Mouse (Mus musculus) adrenal gland, postnatal 14 days (tissue): ENCODE data around the gene Jmjd8. TPM values are rescaled to one million over a fixed set of nuclear protein-coding genes. Genes with fewer than 3 reads are reported as not detected.
A peak's percentile ranks its signal among the peaks of the same experiment; 100 is the strongest.

Experiments used
- DNase-seq: peaks from one replicate; pipeline ENCODE4 v3.0.0; 2021; ENCODE audit warnings: mixed read lengths
- microRNA-seq, 2 experiments: library from miRNA; unstranded; fragments of <30 nt; microRNA quantifications; one replicate each; pipeline ENCODE4 v1.2.0; 2021
- total RNA-seq: library from RNA; stranded (reverse); gene quantifications from 2 replicates; pipeline ENCODE4 v1.2.3, GENCODE M21; 2021

Gene Jmjd8
- total RNA-seq, 1 experiment from 2014 or later, result 71.0 TPM

DNA sequence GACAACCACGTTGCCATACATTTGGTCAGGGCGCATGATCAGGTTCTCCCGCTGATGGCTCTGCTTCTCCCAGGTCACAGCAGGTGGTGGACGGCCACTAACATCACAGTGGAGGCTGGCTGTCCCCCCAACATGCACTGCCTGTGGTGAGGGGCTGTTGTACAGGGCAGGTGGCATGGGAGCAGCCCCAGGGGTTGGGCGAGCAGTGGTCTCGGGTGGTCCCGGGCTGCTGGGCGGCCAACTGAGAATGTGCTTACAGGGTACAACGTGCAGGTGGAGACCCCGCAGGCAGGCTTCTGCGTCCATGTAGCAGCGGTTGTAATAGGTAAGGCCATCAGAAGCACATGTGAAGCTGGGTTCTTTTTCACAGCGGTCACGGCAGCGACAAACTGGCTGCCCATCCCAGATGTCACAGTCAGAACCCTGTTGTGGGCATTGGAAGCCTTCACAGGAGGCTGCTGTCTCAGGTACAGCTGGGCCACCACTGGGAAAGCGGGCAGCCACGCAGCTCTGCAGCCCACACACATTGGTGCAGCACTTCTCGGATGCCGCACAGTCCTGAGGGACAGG, 50.0 kb downstream of the Jmjd8 start:
- DNase-seq, result no peak

DNA sequence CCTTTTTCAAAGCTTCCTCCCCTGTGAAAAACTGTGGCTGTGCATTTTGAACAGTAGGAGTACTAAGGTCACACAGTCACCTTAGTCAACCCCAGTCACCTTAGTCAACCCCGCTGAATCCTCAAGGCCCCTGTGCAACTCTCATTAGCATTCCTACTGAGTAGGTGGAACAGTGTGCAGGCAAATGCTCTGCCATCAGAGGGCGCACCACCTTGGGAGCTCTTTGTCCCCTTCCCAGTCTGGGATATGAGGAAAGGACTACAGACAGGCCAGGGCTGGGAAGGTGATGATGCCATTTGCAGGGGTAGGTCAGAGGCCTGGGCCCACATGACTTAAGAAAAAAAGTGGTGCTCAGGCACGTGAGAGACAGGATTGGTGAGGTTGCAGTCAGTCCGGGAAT, 50.6 kb downstream of the Jmjd8 start:
- DNase-seq, result peak; percentile 78

DNA sequence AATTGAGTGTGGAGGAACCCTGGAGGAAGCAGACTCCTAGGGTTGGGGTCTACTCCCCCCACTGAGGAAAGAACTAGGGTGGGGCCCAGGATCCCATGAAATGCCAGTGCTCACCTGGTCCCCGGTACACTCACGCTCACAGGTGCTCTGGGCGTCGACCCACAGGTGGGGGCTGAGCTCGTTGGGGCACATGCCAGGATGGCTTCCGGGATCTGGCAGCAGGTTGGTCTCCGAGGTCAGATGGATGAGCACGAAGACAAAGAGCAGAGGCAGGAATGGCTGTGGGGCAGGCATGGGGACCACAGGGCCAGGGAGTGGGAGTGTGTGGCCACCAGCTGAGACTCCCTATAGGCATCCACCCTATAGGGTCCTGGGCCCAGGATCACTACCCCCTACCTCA, 51.1 kb downstream of the Jmjd8 start:
- DNase-seq, result no peak

DNA sequence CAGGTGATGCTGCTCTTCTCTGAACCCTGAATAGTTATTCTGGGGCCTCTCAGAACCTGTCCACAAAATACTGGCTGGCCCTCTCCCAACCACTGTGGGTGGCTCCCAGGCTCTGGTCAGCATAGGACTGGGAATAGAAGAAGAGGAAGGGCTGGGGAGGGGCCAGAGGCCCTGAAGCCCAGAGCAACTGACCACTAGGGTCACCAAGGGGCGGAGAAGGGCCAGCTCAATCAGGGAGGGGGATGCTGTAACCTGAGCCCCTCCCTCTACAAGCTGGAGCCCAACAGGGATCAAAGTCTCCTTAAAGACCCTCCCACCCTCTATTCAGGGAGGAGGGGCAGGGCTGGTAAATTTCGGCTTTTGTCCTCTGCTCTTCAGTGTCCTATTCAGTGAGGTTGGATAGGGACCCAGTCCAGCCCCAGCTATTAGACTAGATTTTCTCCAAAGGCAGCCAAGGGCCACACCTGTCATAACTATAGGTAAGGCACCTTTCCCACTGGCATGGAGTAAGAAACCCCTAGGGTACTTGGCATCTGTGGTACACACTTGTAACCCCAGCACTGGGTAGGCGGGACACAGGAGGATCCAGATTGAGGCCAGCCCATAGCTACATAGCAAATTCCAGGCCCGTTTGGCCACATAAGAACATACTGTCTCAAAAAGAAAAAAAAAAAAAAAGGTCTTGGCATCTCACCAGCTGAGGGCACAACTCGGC, 51.7 kb downstream of the Jmjd8 start, which contains the start of gene Wfikkn1:
Gene Wfikkn1 (minus strand): TSS at position 663 of the 715 bp plus-strand sequence.
- no peak for DNase-seq

DNA sequence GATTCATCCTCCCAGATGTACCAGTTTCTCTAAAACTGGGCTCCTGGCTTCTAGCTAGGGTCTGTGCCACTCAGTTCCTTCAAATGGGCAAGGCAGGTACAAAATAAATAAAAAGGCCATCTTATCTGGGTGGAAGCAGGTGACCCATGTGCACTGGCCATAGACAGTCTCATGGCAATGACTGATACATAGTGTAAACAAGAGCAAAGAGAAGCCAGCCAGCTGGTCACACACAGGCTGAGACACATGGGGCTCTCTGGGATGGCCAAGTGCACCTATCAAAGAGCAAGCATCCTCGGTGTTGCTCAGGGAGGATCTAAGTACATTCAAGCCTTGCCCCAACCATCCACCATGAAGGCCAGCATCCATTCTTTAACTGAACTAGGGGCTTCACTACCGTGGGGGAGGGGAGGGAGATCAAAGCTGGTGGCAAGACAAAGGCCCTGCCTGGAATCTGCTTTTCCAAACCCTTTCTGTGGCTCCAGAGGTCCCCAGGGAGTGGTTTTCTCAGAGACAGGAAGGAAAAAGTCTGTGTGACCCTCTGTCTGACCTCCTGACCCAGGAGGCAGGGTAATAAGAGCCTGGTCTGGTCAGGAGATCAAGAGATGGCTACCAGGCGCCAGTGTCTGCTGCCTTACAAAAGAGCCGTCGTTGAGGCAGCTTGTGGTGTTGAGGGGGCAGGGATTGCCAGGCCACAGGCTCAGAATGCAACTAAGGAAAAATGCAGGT, 52.4 kb downstream of the Jmjd8 start:
- DNase-seq, result no peak

Small RNAs within 50 kb of the gene (microRNA-seq; reads per million reads assigned to microRNA genes)
- 2.1 to 2.3 reads per million in 2 experiments for gene Mir3082
- gene Mir6966, result 0.76 to 1.7 reads per million in 2 experiments

Other genes with a start within 250 kb of the Jmjd8 start
- 40.2 and 40.6 TPM in 2 replicates for gene Lmf1, start 249.8 kb upstream of the Jmjd8 start, total RNA-seq
- gene Gng13, start 111.7 kb upstream of the Jmjd8 start, total RNA-seq, result not detected in 2 replicates
- gene Chtf18, start 101.4 kb upstream of the Jmjd8 start, total RNA-seq, result 4.4 and 5.0 TPM in 2 replicates
- gene Rpusd1, start 101.2 kb upstream of the Jmjd8 start, total RNA-seq, result 9.9 and 10.7 TPM in 2 replicates
- gene Mslnl, start 92.8 kb upstream of the Jmjd8 start, total RNA-seq, result not detected in 2 replicates
- gene Msln, start 74.5 kb upstream of the Jmjd8 start, total RNA-seq, result 13.0 and 14.3 TPM in 2 replicates
- gene Narfl, start 55.1 kb upstream of the Jmjd8 start, total RNA-seq, result 30.6 and 35.3 TPM in 2 replicates
- gene Haghl, start 43.2 kb upstream of the Jmjd8 start, total RNA-seq, result 21.8 and 27.2 TPM in 2 replicates
- gene Ccdc78, start 42.3 kb upstream of the Jmjd8 start, total RNA-seq, result not detected in 2 replicates
- gene Fam173a, start 36.0 kb upstream of the Jmjd8 start, total RNA-seq, result 55.4 and 60.2 TPM in 2 replicates
- gene AC134908.4, start 33.2 kb upstream of the Jmjd8 start, total RNA-seq, result not detected in 2 replicates
- gene Metrn, start 31.7 kb upstream of the Jmjd8 start, total RNA-seq, result 24.7 and 27.3 TPM in 2 replicates
- 18.8 and 24.9 TPM in 2 replicates for gene Fbxl16, start 19.8 kb upstream of the Jmjd8 start, total RNA-seq
- 17.4 and 19.5 TPM in 2 replicates for gene Wdr24, start 5.2 kb upstream of the Jmjd8 start, total RNA-seq
- 149 and 160 TPM in 2 replicates for gene Stub1, start 4.5 kb downstream of the Jmjd8 start, total RNA-seq
- gene Rhbdl1, start 8.4 kb downstream of the Jmjd8 start, total RNA-seq, result 12.9 and 14.9 TPM in 2 replicates
- gene Gm20683, start 12.9 kb downstream of the Jmjd8 start, total RNA-seq, result 10.9 and 11.8 TPM in 2 replicates
- gene Rhot2, start 16.0 kb downstream of the Jmjd8 start, total RNA-seq, result 95.9 and 108 TPM in 2 replicates
- 23.1 and 23.2 TPM in 2 replicates for gene Wdr90, start 32.6 kb downstream of the Jmjd8 start, total RNA-seq
- 336 and 337 TPM in 2 replicates for gene Mcrip2, start 39.9 kb downstream of the Jmjd8 start, total RNA-seq
- gene Mettl26, start 46.2 kb downstream of the Jmjd8 start, total RNA-seq, result 72.1 and 88.0 TPM in 2 replicates
- 1.2 and 1.5 TPM in 2 replicates for gene Wfikkn1, start 52.0 kb downstream of the Jmjd8 start, total RNA-seq
- gene Rab40c, start 90.9 kb downstream of the Jmjd8 start, total RNA-seq, result 19.8 and 20.9 TPM in 2 replicates
- gene Pigq, start 116.1 kb downstream of the Jmjd8 start, total RNA-seq, result 112 and 122 TPM in 2 replicates
- gene Nhlrc4, start 116.1 kb downstream of the Jmjd8 start, total RNA-seq, result 0.15 TPM in 1 of 2 replicates, not detected in the other
- not detected in 2 replicates for gene A930017K11Rik, start 123.7 kb downstream of the Jmjd8 start, total RNA-seq
- 18.8 and 23.8 TPM in 2 replicates for gene Capn15, start 156.9 kb downstream of the Jmjd8 start, total RNA-seq
- 18.6 and 19.0 TPM in 2 replicates for gene Rab11fip3, start 240.7 kb downstream of the Jmjd8 start, total RNA-seq